In the genomic region with DNA sequence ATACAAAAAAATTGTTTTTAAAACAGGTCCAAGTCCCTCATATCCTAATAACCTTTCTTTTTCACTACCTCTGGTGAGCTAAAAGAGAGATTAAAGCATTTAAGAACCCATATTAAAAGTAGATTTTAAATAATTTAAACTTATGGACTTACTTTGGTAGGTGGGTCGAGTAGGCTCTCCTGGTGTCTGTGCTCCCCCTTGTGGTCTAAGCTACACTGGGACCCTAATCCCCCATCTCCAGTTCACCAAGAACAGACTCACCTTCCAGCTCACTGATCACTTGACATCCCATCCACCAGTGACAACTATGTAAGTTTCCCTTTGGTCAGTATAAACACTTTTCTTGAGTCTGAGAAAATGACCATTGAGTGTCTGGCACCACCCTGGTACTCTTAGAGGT, we compare ENCODE assay signal across 19 mouse cellular contexts. TPM values are rescaled to one million over a fixed set of nuclear protein-coding genes. Genes with fewer than 3 reads are reported as not detected.
DNase-seq lines count a peak whose midpoint lies in the region; ATAC-seq and TF ChIP-seq lines count a peak whose summit lies in the region.
"Had no signal": no experiment of that assay in that cellular context is flagged by ENCODE, and none has a peak within 500 bp of the region (broad histone marks: within the 10 kb centered on the region; RNA-seq: fewer than 3 reads in every experiment).

No protein-coding gene starts in this region.

- no peaks in the 10 kb centered on the region for H3K4me1 ChIP-seq in ES-Bruce4 (ENCODE audit: control insufficient read depth, insufficient read depth, low read length)
- H3K4me1 ChIP-seq in liver, postnatal 0 days (ENCODE audit: insufficient read depth): no peaks in the 10 kb centered on the region
- H3K4me1 ChIP-seq: heart, embryonic 12.5 days; limb, embryonic 13.5 days had no signal

- no peak overlapping the region for H3K4me2 ChIP-seq in liver, postnatal 0 days (ENCODE audit: low read depth, low read length)
- H3K4me2 ChIP-seq: heart, embryonic 12.5 days; limb, embryonic 13.5 days; midbrain, embryonic 11.5 days had no signal

- peaks cover 24% of the 10 kb centered on the region for H3K9me3 ChIP-seq in ES-Bruce4 (replicated peaks; ENCODE audit: control insufficient read depth, insufficient read depth, low read length, poor library complexity, severe bottlenecking)
- H3K9me3 ChIP-seq in liver, postnatal 0 days (ENCODE audit: low read length): peaks cover 8% of the 10 kb centered on the region

- H3K4me3 ChIP-seq in layer of hippocampus, adult 2 months: no peak overlapping the region
- no peak overlapping the region for H3K4me3 ChIP-seq in ES-Bruce4 (ENCODE audit: low read depth, low read length)
- H3K4me3 ChIP-seq in liver, postnatal 0 days (ENCODE audit: low read depth, low read length): no peak overlapping the region
- H3K4me3 ChIP-seq: heart, embryonic 12.5 days; limb, embryonic 13.5 days; myocyte had no signal

- 60% methylated on average over 1 of the region's 1 CpGs for WGBS in liver, postnatal 0 days (ENCODE audit: insufficient replicate concordance)

- no peak for TF ChIP-seq POLR2A in ES-Bruce4 (IDR thresholded peaks at IDR 0.05; ENCODE audit: insufficient read depth, low read length)

- no peaks in the 10 kb centered on the region for H3K27me3 ChIP-seq in ES-Bruce4 (ENCODE audit: control insufficient read depth, insufficient read depth, low read length, poor library complexity, severe bottlenecking)
- H3K27me3 ChIP-seq in liver, postnatal 0 days (ENCODE audit: insufficient read depth, low read length): no peaks in the 10 kb centered on the region
- H3K27me3 ChIP-seq: heart, embryonic 12.5 days; limb, embryonic 13.5 days had no signal

- no peak for ATAC-seq in liver, postnatal 0 days
- ATAC-seq: forebrain, embryonic 16.5 days; intestine, embryonic 16.5 days had no signal

- no peak for DNase-seq in layer of hippocampus, adult 2 months (ENCODE audit: low spot score in 2 of 2)
- no peak for DNase-seq in layer of hippocampus, adult 18-20 months (ENCODE audit: low spot score in 2 of 2)
- peak; percentile 51 for DNase-seq in A20 (ENCODE audit: low read depth, low spot score)
- no peak for DNase-seq in liver, postnatal 0 days
- DNase-seq in embryo, embryonic 9.5 days (ENCODE audit: extremely low spot score): no peak
- DNase-seq in adrenal gland, postnatal 14 days: no peak
- DNase-seq in cerebellum, postnatal 10 days: no peak
- DNase-seq: cerebellum, adult 18-20 months; gastrocnemius, postnatal 25 days; kidney, postnatal 25 days; lung, postnatal 14 days; right cerebral cortex, postnatal 14 days had no signal

- TF ChIP-seq EP300 in ES-Bruce4 (IDR thresholded peaks at IDR 0.05; ENCODE audit: insufficient read depth, low read depth, low read length): no peak
- no peak for TF ChIP-seq EP300 in liver, postnatal 0 days (IDR thresholded peaks at IDR 0.05; ENCODE audit: low read depth)

- H3K9ac ChIP-seq in ES-Bruce4 (ENCODE audit: low read depth, poor library complexity, severe bottlenecking): no peak overlapping the region
- H3K9ac ChIP-seq in liver, postnatal 0 days (replicated peaks): no peak overlapping the region
- H3K9ac ChIP-seq: heart, embryonic 12.5 days; limb, embryonic 13.5 days had no signal

- peak; percentile 46 for TF ChIP-seq CTCF in layer of hippocampus, adult 2 months (conservative IDR thresholded peaks at IDR 0.05)
- TF ChIP-seq CTCF in ES-Bruce4 (IDR thresholded peaks at IDR 0.05; ENCODE audit: low read depth, low read length): peak; percentile 44
- peak; percentile 29; the same call in 1 of the 2 replicates for TF ChIP-seq CTCF in liver, postnatal 0 days (IDR thresholded peaks at IDR 0.05; ENCODE audit: low read depth)

- H3K36me3 ChIP-seq in ES-Bruce4 (ENCODE audit: control insufficient read depth, insufficient read depth, low read length, poor library complexity, severe bottlenecking): no peaks in the 10 kb centered on the region
- no peaks in the 10 kb centered on the region for H3K36me3 ChIP-seq in liver, postnatal 0 days (replicated peaks; ENCODE audit: insufficient read depth, low read length)
- H3K36me3 ChIP-seq: heart, embryonic 12.5 days; limb, embryonic 13.5 days had no signal

- H3K27ac ChIP-seq in layer of hippocampus, adult 2 months: no peak overlapping the region
- H3K27ac ChIP-seq in ES-Bruce4 (ENCODE audit: insufficient read depth, low read length): no peak overlapping the region
- H3K27ac ChIP-seq in liver, postnatal 0 days (ENCODE audit: low read depth): no peak overlapping the region
- H3K27ac ChIP-seq: limb, embryonic 13.5 days had no signal

RNA-seq across cellular contexts. Expression of gene Coq10b, which starts 10.3 kb away (rescaled TPM):
- 10 to 100 TPM; 15.2 to 16.8 TPM for total RNA-seq in layer of hippocampus, adult 2 months (2021)
- total RNA-seq in layer of hippocampus, adult 18-20 months (2021): 10 to 100 TPM; 18.2 to 19.7 TPM
- 21.2 and 27.1 TPM in 2 replicates for polyA plus RNA-seq in ES-Bruce4 (2011; ENCODE audit: insufficient read depth, insufficient read length, low read depth, missing spikeins)
- polyA plus RNA-seq in liver, postnatal 0 days (2015; fragmentation: Nextera tagmentation; extraction: Ambion mirVana): 20.6 and 24.4 TPM in 2 replicates
- total RNA-seq in adrenal gland, postnatal 14 days (2021): 63.1 and 105 TPM in 2 replicates

RNA-seq across cellular contexts. Expression of gene Sf3b1, which starts 15.0 kb away (rescaled TPM):
- 100 to 1,000 TPM; 170 to 175 TPM for total RNA-seq in layer of hippocampus, adult 2 months (2021)
- 100 to 1,000 TPM; 150 to 154 TPM for total RNA-seq in layer of hippocampus, adult 18-20 months (2021)
- polyA plus RNA-seq in ES-Bruce4 (2011; ENCODE audit: insufficient read depth, insufficient read length, low read depth, missing spikeins): 277 and 314 TPM in 2 replicates
- 101 and 117 TPM in 2 replicates for polyA plus RNA-seq in liver, postnatal 0 days (2015; fragmentation: Nextera tagmentation; extraction: Ambion mirVana)
- total RNA-seq in adrenal gland, postnatal 14 days (2021): 124 and 145 TPM in 2 replicates

RNA-seq across cellular contexts. Expression of gene Hspe1, which starts 45.7 kb away (rescaled TPM):
- total RNA-seq in layer of hippocampus, adult 2 months (2021): 10 to 100 TPM; 92.2 to 97.4 TPM
- total RNA-seq in layer of hippocampus, adult 18-20 months (2021): 100 to 1,000 TPM in 1 of 2 experiments, 10 to 100 TPM in 1; 95.7 to 106 TPM
- polyA plus RNA-seq in ES-Bruce4 (2011; ENCODE audit: insufficient read depth, insufficient read length, low read depth, missing spikeins): 622 and 631 TPM in 2 replicates
- polyA plus RNA-seq in liver, postnatal 0 days (2015; fragmentation: Nextera tagmentation; extraction: Ambion mirVana): 513 and 558 TPM in 2 replicates
- 556 and 584 TPM in 2 replicates for total RNA-seq in adrenal gland, postnatal 14 days (2021)

RNA-seq across cellular contexts. Expression of gene Hspd1, which starts 45.8 kb away (rescaled TPM):
- 100 to 1,000 TPM; 160 to 172 TPM for total RNA-seq in layer of hippocampus, adult 2 months (2021)
- 100 to 1,000 TPM; 179 to 181 TPM for total RNA-seq in layer of hippocampus, adult 18-20 months (2021)
- polyA plus RNA-seq in ES-Bruce4 (2011; ENCODE audit: insufficient read depth, insufficient read length, low read depth, missing spikeins): 626 and 704 TPM in 2 replicates
- 288 and 295 TPM in 2 replicates for polyA plus RNA-seq in liver, postnatal 0 days (2015; fragmentation: Nextera tagmentation; extraction: Ambion mirVana)
- 1,112 and 1,123 TPM in 2 replicates for total RNA-seq in adrenal gland, postnatal 14 days (2021)
